Mouse (Mus musculus) CH12.LX (cell line): ENCODE results near the gene Rab5b. TPM values are rescaled to one million over a fixed set of nuclear protein-coding genes. Genes with fewer than 3 reads are reported as not detected.

ENCODE experiments used
- DNase-seq: peaks from one replicate; pipeline ENCODE4 v3.0.0-alpha.2; 2013; ENCODE audit errors: extremely low read depth
- H3K27ac ChIP-seq: 2 replicates; pipeline ENCODE4 v1.5.1; 2012; ENCODE audit warnings: low read depth, mild to moderate bottlenecking, control low read depth, moderate library complexity; ENCODE audit not compliant: insufficient read depth
- H3K27me3 ChIP-seq: replicated peaks from 2 replicates; pipeline ENCODE3; 2012; ENCODE audit warnings: inconsistent platforms
- H3K36me3 ChIP-seq, 2 experiments: replicated peaks in 1 of 2; 2 replicates each; pipeline versions ENCODE3 to v1.6.1; 2012; ENCODE audit warnings: inconsistent platforms in 1 of 2, low read length in 1 of 2, mild to moderate bottlenecking in 1 of 2, mixed read lengths in 1 of 2, moderate library complexity in 1 of 2; ENCODE audit not compliant: control insufficient read depth in 1 of 2, insufficient read depth in 1 of 2
- H3K4me1 ChIP-seq, 2 experiments: 2 replicates each; pipeline ENCODE4 v1.6.1; 2012; ENCODE audit warnings: inconsistent platforms in 1 of 2, moderate library complexity in 1 of 2; ENCODE audit not compliant: insufficient read depth in 2 of 2, control insufficient read depth in 1 of 2
- H3K4me2 ChIP-seq: 2 replicates; pipeline ENCODE4 v1.6.1; 2012; ENCODE audit warnings: low read depth, mild to moderate bottlenecking, control low read depth; ENCODE audit not compliant: poor library complexity, insufficient read depth, severe bottlenecking
- H3K4me3 ChIP-seq, 3 experiments: fragments of 150-350 bp in 1 of 3; sonication (generic) in 1 of 3; replicated peaks in 1 of 3; 2 replicates each; pipeline versions ENCODE3 to v1.5.1; 2011 to 2012; ENCODE audit warnings: low read depth in 2 of 3, low read length in 2 of 3, mild to moderate bottlenecking in 2 of 3, moderate library complexity in 2 of 3, control low read depth in 1 of 3, improper control_type of control experiment in 1 of 3, inconsistent platforms in 1 of 3, mixed read lengths in 1 of 3; ENCODE audit not compliant: poor library complexity in 1 of 3
- H3K79me2 ChIP-seq: replicated peaks from 2 replicates; pipeline ENCODE4 v1.6.1; 2012; ENCODE audit warnings: mild to moderate bottlenecking, moderate library complexity; ENCODE audit not compliant: control insufficient read depth, poor library complexity, insufficient read depth, severe bottlenecking; ENCODE audit errors: extremely low read depth
- H3K9ac ChIP-seq: 2 replicates; pipeline ENCODE4 v1.6.1; 2012; ENCODE audit warnings: low read depth, mild to moderate bottlenecking, control low read depth, moderate library complexity; ENCODE audit not compliant: insufficient read depth
- H3K9me3 ChIP-seq: replicated peaks from 2 replicates; pipeline ENCODE3; 2012; ENCODE audit warnings: low read length, inconsistent platforms, mixed read lengths
- CHD2 ChIP-seq: IDR thresholded peaks from 2 replicates; pipeline ENCODE4 v1.6.1; 2011; ENCODE audit warnings: low read length, improper control_type of control experiment
- CTCF ChIP-seq, 2 experiments: IDR thresholded peaks in 1 of 2; conservative IDR thresholded peaks in 1 of 2; 2 replicates each; pipeline ENCODE4 v1.5.1; 2011 to 2012; ENCODE audit warnings: low read depth in 2 of 2, low read length in 2 of 2, improper control_type of control experiment in 1 of 2, inconsistent platforms in 1 of 2, mild to moderate bottlenecking in 1 of 2, moderate library complexity in 1 of 2
- ELF1 ChIP-seq: IDR thresholded peaks from 2 replicates; pipeline ENCODE4 v1.6.1; 2014; ENCODE audit warnings: low read depth, mild to moderate bottlenecking, inconsistent platforms, low read length, improper control_type of control experiment
- EP300 ChIP-seq: IDR thresholded peaks from 2 replicates; pipeline ENCODE4 v1.6.1; 2011; ENCODE audit warnings: low read length, improper control_type of control experiment
- ETS1 ChIP-seq: conservative IDR thresholded peaks from 2 replicates; pipeline ENCODE4 v1.6.1; 2012; ENCODE audit warnings: low read depth, mild to moderate bottlenecking, inconsistent platforms, low read length, improper control_type of control experiment, moderate library complexity
- GABPA ChIP-seq: IDR thresholded peaks from 2 replicates; pipeline ENCODE4 v1.6.1; 2012; ENCODE audit warnings: low read depth, low read length, improper control_type of control experiment, inconsistent platforms; ENCODE audit not compliant: insufficient replicate concordance
- HCFC1 ChIP-seq: IDR thresholded peaks from 2 replicates; pipeline ENCODE4 v1.6.1; 2012; ENCODE audit warnings: low read depth, mild to moderate bottlenecking, inconsistent platforms, low read length, improper control_type of control experiment
- JUN ChIP-seq: IDR thresholded peaks from 2 replicates; pipeline ENCODE4 v1.6.1; 2011; ENCODE audit warnings: low read depth, mild to moderate bottlenecking, low read length, improper control_type of control experiment, moderate library complexity; ENCODE audit not compliant: insufficient read depth
- JUND ChIP-seq: conservative IDR thresholded peaks from 2 replicates; pipeline ENCODE4 v1.6.1; 2011; ENCODE audit warnings: low read depth, low read length, improper control_type of control experiment
- KAT2A ChIP-seq: IDR thresholded peaks from 2 replicates; pipeline ENCODE4 v1.6.1; 2012; ENCODE audit warnings: low read length, improper control_type of control experiment, inconsistent platforms; ENCODE audit not compliant: insufficient replicate concordance
- MAX ChIP-seq: IDR thresholded peaks from 2 replicates; pipeline ENCODE4 v1.6.1; 2011; ENCODE audit warnings: low read length, improper control_type of control experiment
- MEF2A ChIP-seq: IDR thresholded peaks from 2 replicates; pipeline ENCODE4 v1.6.1; 2014; ENCODE audit warnings: low read depth, mild to moderate bottlenecking, inconsistent platforms, low read length, improper control_type of control experiment, borderline replicate concordance
- MXI1 ChIP-seq: IDR thresholded peaks from 2 replicates; pipeline ENCODE4 v1.6.1; 2011; ENCODE audit warnings: mild to moderate bottlenecking, low read depth, low read length, improper control_type of control experiment
- NELFE ChIP-seq: IDR thresholded peaks from 2 replicates; pipeline ENCODE4 v1.6.1; 2011; ENCODE audit warnings: low read depth, low read length, improper control_type of control experiment
- PAX5 ChIP-seq: IDR thresholded peaks from 2 replicates; pipeline ENCODE4 v1.6.1; 2012; ENCODE audit warnings: low read length, inconsistent platforms, mixed read lengths
- RAD21 ChIP-seq: IDR thresholded peaks from 2 replicates; pipeline ENCODE4 v1.6.1; 2011; ENCODE audit warnings: low read depth, mild to moderate bottlenecking, low read length, improper control_type of control experiment, moderate library complexity
- SMC3 ChIP-seq: IDR thresholded peaks from 2 replicates; pipeline ENCODE4 v1.6.1; 2011; ENCODE audit warnings: low read depth, low read length, improper control_type of control experiment
- TBP ChIP-seq: conservative IDR thresholded peaks from 2 replicates; pipeline ENCODE4 v1.6.1; 2011; ENCODE audit warnings: low read depth, low read length, improper control_type of control experiment
- USF1 ChIP-seq: IDR thresholded peaks from 2 replicates; pipeline ENCODE4 v1.6.1; 2014; ENCODE audit warnings: low read depth, mild to moderate bottlenecking, inconsistent platforms, low read length, improper control_type of control experiment
- ZC3H11A ChIP-seq: IDR thresholded peaks from 2 replicates; pipeline ENCODE4 v1.6.1; 2012; ENCODE audit warnings: low read depth, mild to moderate bottlenecking, inconsistent platforms, low read length, improper control_type of control experiment
- ZMIZ1 ChIP-seq: IDR thresholded peaks from 2 replicates; pipeline ENCODE4 v1.6.1; 2012; ENCODE audit warnings: low read depth, mild to moderate bottlenecking, inconsistent platforms, low read length, improper control_type of control experiment
- ZNF384 ChIP-seq: IDR thresholded peaks from 2 replicates; pipeline ENCODE4 v1.6.1; 2012; ENCODE audit warnings: low read depth, low read length, improper control_type of control experiment, inconsistent platforms
- dilution Hi-C: fragments of 300-500 bp; cut with MboI; formaldehyde crosslinking; loops from 2 replicates; pipeline ENCODE4 v1.14.3; 2020; ENCODE audit warnings: low sequenced_read_pairs; ENCODE audit not compliant: extremely low pct_unique_long_range_greater_than_20kb, extremely low pct_ligation_motif_present
- in situ Hi-C: fragments of 300-500 bp; cut with MboI; formaldehyde crosslinking; loops from 3 replicates; pipeline ENCODE4 v1.14.3; 2019; ENCODE audit warnings: low sequenced_read_pairs, low pct_ligation_motif_present, low pct_unique_long_range_greater_than_20kb, mixed read lengths
- polyA plus RNA-seq: library from polyadenylated mRNA; unstranded; fragments of >175 nt; gene quantifications from 2 replicates; pipeline ENCODE4 v1.2.1, GENCODE M21; 2012; ENCODE audit warnings: low read depth; ENCODE audit not compliant: insufficient read length
- total RNA-seq, 2 experiments: library from RNA; depleted of rRNA; stranded (reverse); fragments of 300-350 nt in 1 of 2; fragments of >200 nt in 1 of 2; gene quantifications; 2 replicates each; pipeline ENCODE4 v1.2.3; 2012 to 2014

The Rab5b gene
- total and polyA plus RNA-seq, 3 experiments, result 20.4 to 34.4 (median 27.4) TPM

DNA sequence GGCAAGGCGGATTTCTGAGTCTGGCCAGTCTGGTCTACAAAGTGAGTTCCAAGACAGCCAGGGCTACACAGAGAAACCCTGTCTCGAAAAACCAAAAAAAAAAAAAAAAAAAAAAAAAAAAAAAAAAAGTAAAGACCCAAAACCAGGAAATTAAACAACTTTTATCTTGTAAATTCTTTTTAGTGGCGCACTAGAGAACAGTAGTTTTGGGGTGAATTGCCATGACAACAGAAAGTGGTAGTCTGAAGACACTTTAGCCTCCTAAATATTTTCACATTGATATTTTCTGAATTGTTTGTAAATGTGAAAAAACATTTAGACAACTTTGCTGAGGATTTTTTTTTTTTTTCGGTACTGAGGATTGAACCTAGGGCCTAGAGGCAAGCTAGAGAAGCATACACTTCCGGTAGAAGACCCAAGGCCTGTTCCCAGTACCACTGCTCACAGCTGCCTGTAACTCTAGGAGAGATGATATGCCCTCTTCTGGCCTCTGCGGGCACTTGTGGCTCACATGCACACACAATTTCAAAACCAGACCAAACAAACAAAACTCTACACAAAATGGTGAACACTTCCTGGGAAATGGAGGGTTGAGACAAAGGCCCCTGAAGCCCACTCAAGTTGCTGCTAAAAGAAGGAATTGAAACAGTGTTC is 1.1 kb upstream of the Rab5b start:
- dilution Hi-C loops, result no loop called here
- Histone ChIP-seq H3K36me3 (peaks cover 35 to 51% of the 10 kb centered on the region in 2 experiments), H3K9ac (no peak overlapping the region), H3K79me2 (peaks cover 8% of the 10 kb centered on the region), H3K4me3 (no peak overlapping the region), H3K27ac (peak overlapping the region; percentile 61; the same call in 1 of the 2 replicates), H3K4me1 (peaks cover 0 to 39% of the 10 kb centered on the region in 2 experiments; a peak in 2 of 4 replicates), H3K9me3 (no peaks in the 10 kb centered on the region), H3K27me3 (no peaks in the 10 kb centered on the region), H3K4me2 (no peak overlapping the region)
- TF ChIP-seq GABPA, result no peak
- TF ChIP-seq ZNF384, result peak; percentile 75
- TF ChIP-seq ELF1, result no peak
- in situ Hi-C loops, result no loop called here
- no peak for DNase-seq

DNA sequence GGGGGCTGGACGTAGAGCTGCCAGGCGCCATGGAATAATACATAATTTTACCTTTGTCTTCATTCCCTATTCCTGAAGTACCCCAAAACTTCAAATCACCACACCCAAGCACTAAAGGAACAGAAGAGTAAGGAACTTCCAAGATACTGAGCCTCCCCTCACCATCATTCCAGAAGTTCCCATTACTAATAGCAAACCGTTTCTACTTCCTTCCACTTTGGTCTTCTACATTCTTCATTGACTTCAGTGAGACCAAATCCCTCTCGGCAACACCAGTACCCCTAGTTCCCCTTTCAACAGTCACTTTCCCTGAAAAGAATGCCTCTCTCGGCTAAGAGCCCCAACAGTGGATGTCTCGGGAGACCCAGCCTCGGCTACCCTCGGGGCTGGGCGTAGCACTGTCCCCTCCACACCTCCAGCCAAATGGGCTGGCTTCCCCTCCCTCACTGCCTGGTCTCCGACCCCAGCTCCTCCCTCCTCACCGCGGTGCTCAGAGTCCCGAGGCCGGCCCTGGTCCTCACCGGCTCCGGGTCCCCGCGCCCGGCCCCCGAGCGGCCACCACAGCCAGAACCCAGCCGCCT is 563 bp downstream of the Rab5b start:
- dilution Hi-C loops, result no loop called here
- Histone ChIP-seq H3K79me2 (peaks cover 9% of the 10 kb centered on the region), H3K9me3 (no peaks in the 10 kb centered on the region), H3K4me1 (peaks cover 0 to 33% of the 10 kb centered on the region in 2 experiments; a peak in 2 of 4 replicates), H3K27ac (peak overlapping the region; percentile 87), H3K4me3 (peak overlapping the region; percentile 67 to 95 (median 87)), H3K36me3 (peaks cover 22 to 38% of the 10 kb centered on the region in 2 experiments), H3K9ac (peak overlapping the region; percentile 95), H3K27me3 (no peaks in the 10 kb centered on the region), H3K4me2 (peak overlapping the region; percentile 89)
- TF ChIP-seq MEF2A (no peak), MXI1 (0 out of 2 replicates have a peak, but pooled peaks have one; percentile 6), EP300 (0 out of 2 replicates have a peak, but pooled peaks have one; percentile 11)
- in situ Hi-C loops, result no loop called here
- DNase-seq, result no peak

DNA sequence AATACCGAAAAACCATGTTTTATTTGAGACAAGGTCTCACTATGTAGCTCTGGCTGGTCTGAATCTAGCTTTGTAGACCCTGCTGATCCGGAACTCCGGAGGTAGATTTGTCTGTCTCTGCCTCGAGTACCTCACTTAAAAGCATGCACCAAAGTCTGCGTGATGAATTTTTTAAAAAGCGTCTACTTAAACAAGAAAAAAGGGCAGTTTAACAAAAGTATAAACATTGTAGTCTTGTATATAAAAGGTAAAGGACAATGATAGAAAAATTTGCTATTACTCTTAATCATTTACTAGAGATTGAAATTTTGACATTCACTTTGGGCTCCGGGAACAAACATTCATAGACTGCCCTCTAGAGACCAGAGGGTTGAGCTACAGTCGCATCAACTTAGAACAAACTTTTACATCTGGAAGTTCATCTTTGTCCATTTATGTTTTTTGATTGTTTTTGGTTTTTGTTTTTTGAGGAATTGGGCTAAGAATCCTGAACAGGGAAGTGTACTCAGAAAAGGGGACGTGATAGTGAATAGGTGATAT is 21.5 kb downstream of the Rab5b start:
- dilution Hi-C loops, result no loop called here
- peak overlapping the region; percentile 46 to 77 (median 58) for H3K4me3 ChIP-seq
- peak overlapping the region; percentile 51; the same call in 1 of the 2 replicates for H3K9ac ChIP-seq
- DNase-seq, result peak; percentile 47
- H3K27me3 ChIP-seq, result peaks cover 3% of the 10 kb centered on the region
- TF ChIP-seq PAX5, result no peak
- peak; percentile 16; the same call in 1 of the 2 replicates for TF ChIP-seq ZNF384
- TF ChIP-seq ZC3H11A, result peak; percentile 30; the same call in 1 of the 2 replicates
- no peak for TF ChIP-seq JUN
- TF ChIP-seq SMC3, result peak; percentile 77
- TF ChIP-seq TBP, result no peak
- TF ChIP-seq CHD2, result no peak
- TF ChIP-seq HCFC1, result no peak
- TF ChIP-seq CTCF (conservative IDR thresholded peaks at IDR 0.05 in 1 of 2, IDR thresholded peaks at IDR 0.05 in 1 of 2; ENCODE audit: low read depth in 2 of 2, low read length in 2 of 2), result peak; percentile 46 to 91; a peak in 3 of 4 replicates
- no peak for TF ChIP-seq ELF1
- TF ChIP-seq KAT2A, result no peak
- TF ChIP-seq MAX, result no peak
- 0 out of 2 replicates have a peak, but pooled peaks have one; percentile 18 for TF ChIP-seq JUND
- no peak for TF ChIP-seq ZMIZ1
- TF ChIP-seq USF1, result no peak
- TF ChIP-seq NELFE, result no peak
- no peak for TF ChIP-seq GABPA
- TF ChIP-seq RAD21, result peak; percentile 96
- no peak for TF ChIP-seq ETS1
- peak overlapping the region; percentile 89 for H3K4me2 ChIP-seq
- in situ Hi-C loops, result loop anchor here (5.0 kb wide), 1 partner anchor 47 kb away; the partner anchor contains the start of gene Rps26
- H3K9me3 ChIP-seq, result no peaks in the 10 kb centered on the region
- peak overlapping the region; percentile 63; the same call in 1 of the 2 replicates for H3K27ac ChIP-seq
- no peaks in the 10 kb centered on the region for H3K79me2 ChIP-seq
- peaks cover 9 to 20% of the 10 kb centered on the region in 2 experiments for H3K36me3 ChIP-seq
- H3K4me1 ChIP-seq, result peaks cover 16 to 38% of the 10 kb centered on the region in 2 experiments
